Comparison of ENCODE assay signal across 10 mouse cellular contexts in the genomic region with DNA sequence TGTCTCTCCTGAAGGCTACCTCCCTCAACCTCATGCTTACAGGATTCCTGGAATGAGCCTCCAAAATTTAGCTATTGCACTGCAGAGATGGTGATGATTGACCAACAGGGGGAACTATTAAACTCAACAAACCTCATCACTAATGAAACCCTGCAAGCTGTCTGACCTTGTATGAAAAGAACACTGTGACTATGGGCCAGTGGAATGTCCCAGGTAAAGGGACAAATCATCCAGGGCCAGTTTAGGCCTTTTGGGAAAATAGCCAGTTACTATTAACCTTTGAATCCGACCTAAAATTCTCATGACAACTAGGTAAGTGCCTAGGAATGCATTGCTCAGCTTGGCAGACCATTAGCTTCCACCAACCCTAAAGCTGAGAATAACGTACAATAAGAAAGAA. TPM values are rescaled to one million over a fixed set of nuclear protein-coding genes. Genes with fewer than 3 reads are reported as not detected.
"Had no signal": no experiment of that assay in that cellular context is flagged by ENCODE, and none has a peak within 500 bp of the region (broad histone marks: within the 10 kb centered on the region; RNA-seq: fewer than 3 reads in every experiment).

No protein-coding gene starts in this region.

- H3K27me3 ChIP-seq: intestine, embryonic 15.5 days; limb, embryonic 15.5 days; midbrain, embryonic 13.5 days had no signal

- ATAC-seq: intestine, embryonic 15.5 days; midbrain, embryonic 13.5 days had no signal

- H3K27ac ChIP-seq: intestine, embryonic 15.5 days; left cerebral cortex, adult 2 months; liver, embryonic 14.5 days; midbrain, embryonic 13.5 days had no signal

- H3K9ac ChIP-seq: intestine, embryonic 15.5 days; limb, embryonic 15.5 days; liver, embryonic 14.5 days; midbrain, embryonic 13.5 days had no signal

- DNase-seq: lung, adult 18-20 months; right cerebral cortex, adult 18-20 months; right cerebral cortex, postnatal 25 days; thymus, postnatal 4 days had no signal

- H3K4me1 ChIP-seq: intestine, embryonic 15.5 days; limb, embryonic 15.5 days; midbrain, embryonic 13.5 days had no signal

- H3K36me3 ChIP-seq: intestine, embryonic 15.5 days; limb, embryonic 15.5 days; midbrain, embryonic 13.5 days had no signal

- H3K4me3 ChIP-seq: intestine, embryonic 15.5 days; left cerebral cortex, adult 2 months; limb, embryonic 15.5 days; midbrain, embryonic 13.5 days had no signal

RNA-seq across cellular contexts. Expression of a gene that starts 42.6 kb away (rescaled TPM):
- total RNA-seq: megakaryocyte-erythroid progenitor cell, adult 5-6 weeks had no signal
